In the genomic region with DNA sequence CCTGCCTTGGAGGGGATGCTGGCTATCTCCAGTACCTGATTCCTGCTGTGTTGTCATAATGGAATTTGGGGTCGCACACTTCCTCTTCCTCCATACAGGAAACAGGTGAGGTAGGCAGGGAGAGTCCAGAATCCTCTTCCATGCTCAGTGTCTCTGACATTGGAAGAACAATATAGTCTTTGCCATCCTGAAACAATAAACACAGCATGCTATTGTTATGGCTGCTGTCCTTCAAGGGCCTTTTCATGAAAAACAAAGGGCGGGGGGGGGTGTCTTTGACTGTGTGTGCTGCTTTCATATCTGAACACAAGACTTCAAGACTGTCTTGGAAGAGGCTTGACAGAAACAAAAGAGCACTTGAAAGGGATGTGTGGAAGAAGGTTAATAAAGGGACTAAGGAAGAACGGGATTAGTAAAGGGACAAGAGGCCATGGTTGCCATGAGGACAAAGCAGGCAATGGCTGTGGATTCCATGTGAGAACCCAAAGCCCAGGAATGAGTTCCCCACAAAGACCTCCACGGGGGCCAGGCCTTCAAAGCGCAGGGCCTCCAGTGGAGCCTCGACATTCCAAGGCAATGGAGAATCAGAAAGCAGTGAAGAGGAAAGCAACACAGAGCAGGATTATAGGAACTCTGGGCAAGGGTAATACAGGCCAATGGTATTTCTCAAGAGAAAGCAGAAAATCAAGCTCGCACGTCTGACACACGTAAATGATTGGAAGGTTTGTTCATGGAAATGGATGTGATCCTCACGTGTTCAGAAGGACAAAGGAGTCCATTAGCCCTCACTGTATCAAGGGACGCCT, we compare ENCODE assay signal across 12 mouse cellular contexts. TPM values are rescaled to one million over a fixed set of nuclear protein-coding genes. Genes with fewer than 3 reads are reported as not detected.
DNase-seq lines count a peak whose midpoint lies in the region; ATAC-seq and TF ChIP-seq lines count a peak whose summit lies in the region.
"Had no signal": no experiment of that assay in that cellular context is flagged by ENCODE, and none has a peak within 500 bp of the region (broad histone marks: within the 10 kb centered on the region; RNA-seq: fewer than 3 reads in every experiment).

No protein-coding gene starts in this region.

- H3K36me3 ChIP-seq in forebrain, embryonic 12.5 days (replicated peaks) = no peaks in the 10 kb centered on the region
- H3K36me3 ChIP-seq in forebrain, postnatal 0 days (ENCODE audit: insufficient read depth) = no peaks in the 10 kb centered on the region
- no peaks in the 10 kb centered on the region for H3K36me3 ChIP-seq in hindbrain, embryonic 11.5 days (ENCODE audit: control insufficient read depth, insufficient read depth, low read length)
- no peaks in the 10 kb centered on the region for H3K36me3 ChIP-seq in hindbrain, postnatal 0 days (ENCODE audit: insufficient read depth, low read length)
- H3K36me3 ChIP-seq in midbrain, embryonic 13.5 days = no peaks in the 10 kb centered on the region
- no peaks in the 10 kb centered on the region for H3K36me3 ChIP-seq in midbrain, embryonic 15.5 days (replicated peaks)
- H3K36me3 ChIP-seq in hindbrain, embryonic 14.5 days (replicated peaks; ENCODE audit: control insufficient read depth, insufficient read depth) = no peaks in the 10 kb centered on the region

- no peak for ATAC-seq in forebrain, embryonic 12.5 days (ENCODE audit: low FRiP score)
- no peak for ATAC-seq in forebrain, postnatal 0 days
- ATAC-seq in hindbrain, embryonic 11.5 days (ENCODE audit: low FRiP score) = peak; percentile 22; the same call in 1 of the 2 replicates
- no peak for ATAC-seq in hindbrain, postnatal 0 days
- 0 out of 2 replicates have a peak, but pooled peaks have one; percentile 30 for ATAC-seq in midbrain, embryonic 13.5 days
- ATAC-seq in midbrain, embryonic 15.5 days (replicated peaks) = no peak
- no peak for ATAC-seq in hindbrain, embryonic 14.5 days (ENCODE audit: low FRiP score)

- no peak for TF ChIP-seq CTCF in forebrain, postnatal 0 days (IDR thresholded peaks at IDR 0.05; ENCODE audit: low read depth)
- no peak for TF ChIP-seq CTCF in hindbrain, postnatal 0 days (IDR thresholded peaks at IDR 0.05; ENCODE audit: low read depth)

- no peak overlapping the region for H3K4me2 ChIP-seq in forebrain, embryonic 12.5 days
- no peak overlapping the region for H3K4me2 ChIP-seq in forebrain, postnatal 0 days (ENCODE audit: low read depth)
- no peak overlapping the region for H3K4me2 ChIP-seq in hindbrain, embryonic 11.5 days (replicated peaks; ENCODE audit: low read depth, low read length)
- H3K4me2 ChIP-seq in hindbrain, postnatal 0 days (ENCODE audit: low read depth, low read length) = no peak overlapping the region
- H3K4me2 ChIP-seq in midbrain, embryonic 13.5 days (replicated peaks) = no peak overlapping the region
- no peak overlapping the region for H3K4me2 ChIP-seq in midbrain, embryonic 15.5 days
- no peak overlapping the region for H3K4me2 ChIP-seq in hindbrain, embryonic 14.5 days (replicated peaks)

- WGBS in forebrain, embryonic 12.5 days = 42% methylated on average over 11 of the region's 11 CpGs
- WGBS in forebrain, postnatal 0 days = 45% methylated on average over 11 of the region's 11 CpGs
- WGBS in hindbrain, embryonic 11.5 days = 48% methylated on average over 11 of the region's 11 CpGs
- WGBS in hindbrain, postnatal 0 days = 33% methylated on average over 11 of the region's 11 CpGs
- WGBS in midbrain, embryonic 13.5 days = 19% methylated on average over 11 of the region's 11 CpGs
- 20% methylated on average over 11 of the region's 11 CpGs for WGBS in midbrain, embryonic 15.5 days
- WGBS in hindbrain, embryonic 14.5 days = 30% methylated on average over 11 of the region's 11 CpGs

- H3K4me1 ChIP-seq in forebrain, embryonic 12.5 days = peaks cover 12% of the 10 kb centered on the region
- H3K4me1 ChIP-seq in forebrain, postnatal 0 days (ENCODE audit: insufficient read depth) = no peaks in the 10 kb centered on the region
- no peaks in the 10 kb centered on the region for H3K4me1 ChIP-seq in hindbrain, embryonic 11.5 days (replicated peaks; ENCODE audit: control insufficient read depth, insufficient read depth, low read length)
- no peaks in the 10 kb centered on the region for H3K4me1 ChIP-seq in hindbrain, postnatal 0 days (ENCODE audit: insufficient read depth, low read length)
- peaks cover 14% of the 10 kb centered on the region; the same call in 1 of the 2 replicates for H3K4me1 ChIP-seq in midbrain, embryonic 13.5 days (replicated peaks)
- no peaks in the 10 kb centered on the region for H3K4me1 ChIP-seq in midbrain, embryonic 15.5 days
- peaks cover 3% of the 10 kb centered on the region; the same call in 1 of the 2 replicates for H3K4me1 ChIP-seq in hindbrain, embryonic 14.5 days (replicated peaks; ENCODE audit: control insufficient read depth, insufficient read depth, low read length)

- 0 out of 2 replicates have a peak overlapping the region, but pooled peaks have one; percentile 46 for H3K27ac ChIP-seq in forebrain, embryonic 12.5 days
- H3K27ac ChIP-seq in forebrain, postnatal 0 days (ENCODE audit: low read depth, low read length) = no peak overlapping the region
- H3K27ac ChIP-seq in hindbrain, embryonic 11.5 days (ENCODE audit: low read depth, low read length) = no peak overlapping the region
- H3K27ac ChIP-seq in hindbrain, postnatal 0 days = no peak overlapping the region
- no peak overlapping the region; the same call in 1 of the 2 replicates for H3K27ac ChIP-seq in midbrain, embryonic 13.5 days
- H3K27ac ChIP-seq in midbrain, embryonic 15.5 days = no peak overlapping the region
- H3K27ac ChIP-seq in hindbrain, embryonic 14.5 days = no peak overlapping the region
- H3K27ac ChIP-seq: macrophage had no signal

- DNase-seq in forebrain, postnatal 0 days = no peak
- peak; percentile 34 for DNase-seq in hindbrain, embryonic 11.5 days (ENCODE audit: low spot score)
- DNase-seq in hindbrain, postnatal 0 days (ENCODE audit: low spot score) = no peak
- DNase-seq in retina, postnatal 1 day = peak; percentile 79
- no peak for DNase-seq in hindbrain, embryonic 14.5 days (ENCODE audit: low spot score)
- DNase-seq: cerebellum, adult 11-12 months; right cerebral cortex, postnatal 4 days; thymus, adult 18-20 months had no signal

- H3K4me3 ChIP-seq in forebrain, embryonic 12.5 days (replicated peaks) = no peak overlapping the region
- no peak overlapping the region for H3K4me3 ChIP-seq in forebrain, postnatal 0 days (ENCODE audit: low read depth, low read length)
- no peak overlapping the region for H3K4me3 ChIP-seq in hindbrain, embryonic 11.5 days (ENCODE audit: low read depth, low read length)
- no peak overlapping the region for H3K4me3 ChIP-seq in hindbrain, postnatal 0 days (ENCODE audit: low read length)
- H3K4me3 ChIP-seq in midbrain, embryonic 13.5 days (replicated peaks) = no peak overlapping the region
- no peak overlapping the region for H3K4me3 ChIP-seq in midbrain, embryonic 15.5 days
- no peak overlapping the region for H3K4me3 ChIP-seq in hindbrain, embryonic 14.5 days (replicated peaks; ENCODE audit: low read length)

- no peaks in the 10 kb centered on the region for H3K9me3 ChIP-seq in forebrain, embryonic 12.5 days
- H3K9me3 ChIP-seq in forebrain, postnatal 0 days (ENCODE audit: low read length) = no peaks in the 10 kb centered on the region
- H3K9me3 ChIP-seq in hindbrain, embryonic 11.5 days (ENCODE audit: control insufficient read depth, low read length) = no peaks in the 10 kb centered on the region
- no peaks in the 10 kb centered on the region for H3K9me3 ChIP-seq in hindbrain, postnatal 0 days (ENCODE audit: low read length)
- no peaks in the 10 kb centered on the region for H3K9me3 ChIP-seq in midbrain, embryonic 13.5 days
- H3K9me3 ChIP-seq in midbrain, embryonic 15.5 days = no peaks in the 10 kb centered on the region
- no peaks in the 10 kb centered on the region for H3K9me3 ChIP-seq in hindbrain, embryonic 14.5 days (ENCODE audit: control insufficient read depth, low read length)

- no peak overlapping the region for H3K9ac ChIP-seq in forebrain, embryonic 12.5 days
- no peak overlapping the region for H3K9ac ChIP-seq in forebrain, postnatal 0 days
- no peak overlapping the region for H3K9ac ChIP-seq in hindbrain, embryonic 11.5 days (ENCODE audit: low read depth, low read length)
- no peak overlapping the region for H3K9ac ChIP-seq in hindbrain, postnatal 0 days (replicated peaks; ENCODE audit: low read length)
- H3K9ac ChIP-seq in midbrain, embryonic 13.5 days (replicated peaks) = no peak overlapping the region
- no peak overlapping the region for H3K9ac ChIP-seq in midbrain, embryonic 15.5 days
- H3K9ac ChIP-seq in hindbrain, embryonic 14.5 days = no peak overlapping the region

- no peaks in the 10 kb centered on the region for H3K27me3 ChIP-seq in forebrain, embryonic 12.5 days
- no peaks in the 10 kb centered on the region for H3K27me3 ChIP-seq in forebrain, postnatal 0 days (ENCODE audit: insufficient read depth, low read length)
- H3K27me3 ChIP-seq in hindbrain, embryonic 11.5 days (ENCODE audit: control insufficient read depth, insufficient read depth, low read length) = no peaks in the 10 kb centered on the region
- no peaks in the 10 kb centered on the region for H3K27me3 ChIP-seq in hindbrain, postnatal 0 days (ENCODE audit: insufficient read depth, low read length)
- H3K27me3 ChIP-seq in midbrain, embryonic 13.5 days = peaks cover 21% of the 10 kb centered on the region
- H3K27me3 ChIP-seq in midbrain, embryonic 15.5 days (replicated peaks) = no peaks in the 10 kb centered on the region
- H3K27me3 ChIP-seq in hindbrain, embryonic 14.5 days (ENCODE audit: control insufficient read depth, insufficient read depth, low read length) = no peaks in the 10 kb centered on the region

RNA-seq across cellular contexts. Expression of gene Kdr, which starts 36.3 kb away (rescaled TPM):
- polyA plus RNA-seq in forebrain, embryonic 12.5 days (2016; fragmentation: Nextera tagmentation; extraction: Ambion mirVana) = 24.4 and 25.9 TPM in 2 replicates
- 16.9 and 23.4 TPM in 2 replicates for total RNA-seq in forebrain, postnatal 0 days (2014; rRNA removed)
- 8.1 and 12.6 TPM in 2 replicates for polyA plus RNA-seq in forebrain, postnatal 0 days (2015; fragmentation: Nextera tagmentation; extraction: Ambion mirVana)
- 20.1 and 24.9 TPM in 2 replicates for polyA plus RNA-seq in hindbrain, embryonic 11.5 days (2014; fragmentation: Nextera tagmentation; extraction: Ambion mirVana)
- 20.1 and 24.6 TPM in 2 replicates for total RNA-seq in hindbrain, postnatal 0 days (2014; rRNA removed)
- polyA plus RNA-seq in hindbrain, postnatal 0 days (2015; fragmentation: Nextera tagmentation; extraction: Ambion mirVana) = 12.9 TPM in 2 replicates
- 19.4 and 22.1 TPM in 2 replicates for polyA plus RNA-seq in midbrain, embryonic 13.5 days (2015; fragmentation: Nextera tagmentation; extraction: Ambion mirVana)
- polyA plus RNA-seq in midbrain, embryonic 15.5 days (2015; fragmentation: Nextera tagmentation; extraction: Ambion mirVana) = 25.0 and 25.4 TPM in 2 replicates
- 25.8 and 29.0 TPM in 2 replicates for polyA plus RNA-seq in hindbrain, embryonic 14.5 days (2014; fragmentation: Nextera tagmentation; extraction: Ambion mirVana)

Comparison
In these comparisons a context has a peak if more than half of its experiments do, and no peak if none do; other contexts are left out.
1. ATAC-seq: peak in hindbrain, embryonic 11.5 days (single experiment) and midbrain, embryonic 13.5 days (single experiment); none in forebrain, embryonic 12.5 days (single experiment), forebrain, postnatal 0 days (single experiment), hindbrain, postnatal 0 days (single experiment), midbrain, embryonic 15.5 days (single experiment) and hindbrain, embryonic 14.5 days (single experiment).
2. DNase-seq: peak in hindbrain, embryonic 11.5 days (single experiment) and retina, postnatal 1 day (single experiment); none in forebrain, postnatal 0 days (single experiment), hindbrain, postnatal 0 days (single experiment) and hindbrain, embryonic 14.5 days (single experiment).